Comparison of ENCODE assay signal across 12 mouse cellular contexts in the genomic region with DNA sequence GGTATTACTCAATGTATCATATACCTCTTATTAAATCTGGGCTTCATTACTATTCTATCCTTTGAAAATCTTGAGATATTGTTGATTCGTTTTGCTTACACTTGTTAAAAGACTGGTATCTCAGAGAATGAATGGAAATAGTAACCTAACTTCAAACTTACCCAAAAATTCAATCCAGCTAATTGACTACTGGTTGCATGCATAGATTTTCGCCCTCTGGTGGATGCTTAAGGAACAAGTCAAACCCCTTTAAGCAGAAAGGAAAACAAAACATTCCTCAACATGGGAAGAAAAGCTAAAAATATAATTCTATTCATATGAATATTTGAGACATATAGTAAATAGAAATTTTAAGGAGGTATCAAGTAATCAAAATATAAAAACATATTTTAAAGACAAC. TPM values are rescaled to one million over a fixed set of nuclear protein-coding genes. Genes with fewer than 3 reads are reported as not detected.
DNase-seq lines count a peak whose midpoint lies in the region; ATAC-seq and TF ChIP-seq lines count a peak whose summit lies in the region.
"Had no signal": no experiment of that assay in that cellular context is flagged by ENCODE, and none has a peak within 500 bp of the region (broad histone marks: within the 10 kb centered on the region; RNA-seq: fewer than 3 reads in every experiment).

No protein-coding gene starts in this region.

- H3K4me3 ChIP-seq in intestine, postnatal 0 days (ENCODE audit: low read depth, low read length): no peak overlapping the region
- no peak overlapping the region for H3K4me3 ChIP-seq in intestine, embryonic 15.5 days (replicated peaks)
- H3K4me3 ChIP-seq in heart, embryonic 10.5 days: no peak overlapping the region
- H3K4me3 ChIP-seq: embryonic facial prominence, embryonic 13.5 days; heart, embryonic 13.5 days; limb, embryonic 12.5 days; stomach, embryonic 15.5 days had no signal

- WGBS in intestine, postnatal 0 days: 16% methylated on average over 2 of the region's 2 CpGs
- WGBS in intestine, embryonic 15.5 days: 7% methylated on average over 2 of the region's 2 CpGs
- WGBS in heart, embryonic 10.5 days: 14% methylated on average over 2 of the region's 2 CpGs

- no peak overlapping the region for H3K27ac ChIP-seq in intestine, postnatal 0 days (ENCODE audit: low read depth, low read length)
- H3K27ac ChIP-seq in intestine, embryonic 15.5 days: no peak overlapping the region
- H3K27ac ChIP-seq in heart, embryonic 10.5 days: no peak overlapping the region
- H3K27ac ChIP-seq: embryonic facial prominence, embryonic 13.5 days; heart, embryonic 13.5 days; limb, embryonic 12.5 days; stomach, embryonic 15.5 days had no signal

- ATAC-seq in intestine, postnatal 0 days: no peak
- ATAC-seq in intestine, embryonic 15.5 days: no peak

- no peaks in the 10 kb centered on the region for H3K36me3 ChIP-seq in intestine, postnatal 0 days (ENCODE audit: control insufficient read depth, insufficient read depth)
- H3K36me3 ChIP-seq in intestine, embryonic 15.5 days: no peaks in the 10 kb centered on the region
- H3K36me3 ChIP-seq in heart, embryonic 10.5 days: no peaks in the 10 kb centered on the region
- H3K36me3 ChIP-seq: embryonic facial prominence, embryonic 13.5 days; heart, embryonic 13.5 days; limb, embryonic 12.5 days; stomach, embryonic 15.5 days had no signal

- no peaks in the 10 kb centered on the region for H3K27me3 ChIP-seq in intestine, postnatal 0 days (replicated peaks; ENCODE audit: control insufficient read depth, insufficient read depth, low read length)
- H3K27me3 ChIP-seq in intestine, embryonic 15.5 days (replicated peaks): no peaks in the 10 kb centered on the region
- no peaks in the 10 kb centered on the region for H3K27me3 ChIP-seq in heart, embryonic 10.5 days (ENCODE audit: insufficient read depth, poor library complexity, severe bottlenecking)
- H3K27me3 ChIP-seq: embryonic facial prominence, embryonic 13.5 days; heart, embryonic 13.5 days; limb, embryonic 12.5 days; stomach, embryonic 15.5 days had no signal

- no peaks in the 10 kb centered on the region for H3K4me1 ChIP-seq in intestine, postnatal 0 days (replicated peaks; ENCODE audit: control insufficient read depth, insufficient read depth, low read length)
- H3K4me1 ChIP-seq in intestine, embryonic 15.5 days (replicated peaks): no peaks in the 10 kb centered on the region
- H3K4me1 ChIP-seq in heart, embryonic 10.5 days: no peaks in the 10 kb centered on the region
- H3K4me1 ChIP-seq: embryonic facial prominence, embryonic 13.5 days; limb, embryonic 12.5 days; stomach, embryonic 15.5 days had no signal

- H3K9me3 ChIP-seq in intestine, postnatal 0 days (ENCODE audit: control insufficient read depth): no peaks in the 10 kb centered on the region
- no peaks in the 10 kb centered on the region for H3K9me3 ChIP-seq in intestine, embryonic 15.5 days
- H3K9me3 ChIP-seq in heart, embryonic 10.5 days: no peaks in the 10 kb centered on the region
- H3K9me3 ChIP-seq: embryonic facial prominence, embryonic 13.5 days; heart, embryonic 13.5 days; limb, embryonic 12.5 days; stomach, embryonic 15.5 days had no signal

- no peak overlapping the region for H3K4me2 ChIP-seq in intestine, postnatal 0 days (replicated peaks; ENCODE audit: low read depth)
- no peak overlapping the region for H3K4me2 ChIP-seq in intestine, embryonic 15.5 days (replicated peaks)
- H3K4me2 ChIP-seq: embryonic facial prominence, embryonic 13.5 days; heart, embryonic 13.5 days; limb, embryonic 12.5 days; stomach, embryonic 15.5 days had no signal

- DNase-seq in right cerebral cortex, adult 2 months (ENCODE audit: low spot score in 2 of 2): peak; percentile 16 to 22
- DNase-seq in right cerebral cortex, postnatal 36 days (ENCODE audit: low spot score in 2 of 2): no peak
- DNase-seq in embryo, embryonic 10 days (ENCODE audit: low spot score): peak; percentile 47
- DNase-seq in retina, postnatal 1 day: peak; percentile 10
- DNase-seq in heart, embryonic 10.5 days (ENCODE audit: low spot score): no peak
- no peak for DNase-seq in gastrocnemius, adult 18-20 months (ENCODE audit: low spot score)

- peak; percentile 64 for TF ChIP-seq CTCF in intestine, postnatal 0 days (IDR thresholded peaks at IDR 0.05; ENCODE audit: low read depth)

- H3K9ac ChIP-seq in intestine, postnatal 0 days (ENCODE audit: low read depth, low read length): no peak overlapping the region
- H3K9ac ChIP-seq in intestine, embryonic 15.5 days: no peak overlapping the region
- H3K9ac ChIP-seq: embryonic facial prominence, embryonic 13.5 days; heart, embryonic 13.5 days; limb, embryonic 12.5 days; stomach, embryonic 15.5 days had no signal

RNA-seq across cellular contexts. Expression of gene Tmem207, which starts 30.8 kb away (rescaled TPM):
- polyA plus RNA-seq in intestine, postnatal 0 days (2015; fragmentation: Nextera tagmentation; extraction: Ambion mirVana): not detected in 2 replicates
- polyA plus RNA-seq in intestine, embryonic 15.5 days (2015; fragmentation: Nextera tagmentation; extraction: Ambion mirVana): not detected in 2 replicates
- polyA plus RNA-seq in heart, embryonic 10.5 days (2016; fragmentation: Nextera tagmentation; extraction: Ambion mirVana): not detected in 2 replicates
- total RNA-seq in gastrocnemius, adult 18-20 months (2021): not detected
- polyA plus RNA-seq: embryonic facial prominence, embryonic 13.5 days; heart, embryonic 13.5 days; limb, embryonic 12.5 days; stomach, embryonic 15.5 days had no signal

RNA-seq across cellular contexts. Expression of gene Cldn16, which starts 32.8 kb away (rescaled TPM):
- polyA plus RNA-seq in intestine, postnatal 0 days (2015; fragmentation: Nextera tagmentation; extraction: Ambion mirVana): not detected in 2 replicates
- not detected in 2 replicates for polyA plus RNA-seq in intestine, embryonic 15.5 days (2015; fragmentation: Nextera tagmentation; extraction: Ambion mirVana)
- not detected in 2 replicates for polyA plus RNA-seq in heart, embryonic 10.5 days (2016; fragmentation: Nextera tagmentation; extraction: Ambion mirVana)
- not detected for total RNA-seq in gastrocnemius, adult 18-20 months (2021)
- polyA plus RNA-seq: embryonic facial prominence, embryonic 13.5 days; heart, embryonic 13.5 days; stomach, embryonic 15.5 days had no signal

Comparison
In these comparisons a context has a peak if more than half of its experiments do, and no peak if none do; other contexts are left out.
1. DNase-seq: peak in right cerebral cortex, adult 2 months (2 of 2), embryo, embryonic 10 days (single experiment) and retina, postnatal 1 day (single experiment); none in right cerebral cortex, postnatal 36 days (0 of 2), heart, embryonic 10.5 days (single experiment) and gastrocnemius, adult 18-20 months (single experiment).